Mouse (Mus musculus) embryonic facial prominence, embryonic 10.5 days (tissue): ENCODE results near the gene Tmem213. TPM values are rescaled to one million over a fixed set of nuclear protein-coding genes. Genes with fewer than 3 reads are reported as not detected.

ENCODE experiments used
- DNase-seq: peaks from one replicate; pipeline ENCODE4 v3.0.0-alpha.2; 2017; ENCODE audit warnings: low spot score
- H3K27ac ChIP-seq: fragments of 300-500 bp; sonication (generic); replicated peaks from 2 replicates; pipeline ENCODE4 v1.5.1; 2016; ENCODE audit warnings: mild to moderate bottlenecking
- H3K27me3 ChIP-seq: fragments of 300-500 bp; sonication (generic); replicated peaks from 2 replicates; pipeline ENCODE4 v1.6.1; 2016; ENCODE audit warnings: low read depth, mild to moderate bottlenecking; ENCODE audit not compliant: poor library complexity, severe bottlenecking
- H3K36me3 ChIP-seq: fragments of 300-500 bp; sonication (generic); replicated peaks from 2 replicates; pipeline ENCODE4 v1.6.1; 2016; ENCODE audit warnings: mild to moderate bottlenecking, moderate library complexity
- H3K4me1 ChIP-seq: fragments of 300-500 bp; sonication (generic); 2 replicates; pipeline ENCODE4 v1.6.1; 2016
- H3K4me3 ChIP-seq: fragments of 300-500 bp; sonication (generic); 2 replicates; pipeline ENCODE4 v1.5.1; 2016; ENCODE audit warnings: mild to moderate bottlenecking, moderate library complexity
- H3K9me3 ChIP-seq: fragments of 300-500 bp; sonication (generic); 2 replicates; pipeline ENCODE4 v1.6.1; 2016; ENCODE audit warnings: mild to moderate bottlenecking
- WGBS: fragments of 180-500 bp; shearing (Covaris S2); methylation state at CpG from one replicate; pipeline ENCODE4 v1.1.7; 2016; 5-methylcytosine and 5-hydroxymethylcytosine counted together
- polyA plus RNA-seq: library from polyadenylated mRNA; unstranded; fragments of >200 nt; fragmentation: Nextera tagmentation; extraction: Ambion mirVana; gene quantifications from 2 replicates; pipeline ENCODE4 v1.2.1, GENCODE M21; 2016

Tmem213 gene
- polyA plus RNA-seq, result 0.25 and 0.52 TPM in 2 replicates

GRCm38 (mm10) chr6:38109160-38109795 lies at the start of gene Tmem213:
Gene Tmem213, plus strand, starts transcription at chr6:38109255.
- H3K4me3 ChIP-seq, result no peak within 1 kb of the TSS
- WGBS, result 18% methylated on average over 9 of the region's 9 CpGs
- H3K27ac ChIP-seq, result no peak within 1 kb of the TSS
- H3K36me3 ChIP-seq, result no peaks in the 10 kb centered on the region
- H3K4me1 ChIP-seq, result peaks cover 17% of the 10 kb centered on the region
- DNase-seq, result no peak
- H3K9me3 ChIP-seq, result no peaks in the 10 kb centered on the region
- peaks cover 12% of the 10 kb centered on the region; the same call in 1 of the 2 replicates for H3K27me3 ChIP-seq

- WGBS, result 75% methylated on average over 2 of the region's 2 CpGs
- Histone ChIP-seq H3K27ac (no peak overlapping the region), H3K4me1 (peaks cover 7% of the 10 kb centered on the region; the same call in 1 of the 2 replicates), H3K4me3 (no peak overlapping the region), H3K36me3 (no peaks in the 10 kb centered on the region), H3K9me3 (peaks cover 12% of the 10 kb centered on the region; the same call in 1 of the 2 replicates), H3K27me3 (no peaks in the 10 kb centered on the region)
- DNase-seq, result no peak
These were observed 44.4 kb upstream of the Tmem213 start for GRCm38 (mm10) chr6:38064621-38065020.

- Histone ChIP-seq H3K27me3 (no peaks in the 10 kb centered on the region), H3K27ac (no peak overlapping the region), H3K9me3 (peaks cover 12% of the 10 kb centered on the region; the same call in 1 of the 2 replicates), H3K36me3 (no peaks in the 10 kb centered on the region), H3K4me3 (no peak overlapping the region), H3K4me1 (peaks cover 7% of the 10 kb centered on the region; the same call in 1 of the 2 replicates)
- WGBS, result 81% methylated on average over 3 of the region's 3 CpGs
- no peak for DNase-seq
These were observed 43.9 kb upstream of the Tmem213 start for GRCm38 (mm10) chr6:38065122-38065500.

GRCm38 (mm10) chr6:38065501-38066122 lies 43.4 kb upstream of the Tmem213 start:
- 79% methylated on average over 11 of the region's 11 CpGs for WGBS
- DNase-seq, result no peak
- no peaks in the 10 kb centered on the region for H3K36me3 ChIP-seq
- no peaks in the 10 kb centered on the region for H3K27me3 ChIP-seq
- no peak overlapping the region for H3K27ac ChIP-seq
- H3K9me3 ChIP-seq, result peaks cover 12% of the 10 kb centered on the region; the same call in 1 of the 2 replicates
- H3K4me1 ChIP-seq, result peaks cover 9% of the 10 kb centered on the region; the same call in 1 of the 2 replicates
- no peak overlapping the region for H3K4me3 ChIP-seq

- no peaks in the 10 kb centered on the region for H3K36me3 ChIP-seq
- H3K4me1 ChIP-seq, result peaks cover 9% of the 10 kb centered on the region; the same call in 1 of the 2 replicates
- H3K27me3 ChIP-seq, result no peaks in the 10 kb centered on the region
- DNase-seq, result peak; percentile 71
- H3K9me3 ChIP-seq, result peaks cover 12% of the 10 kb centered on the region; the same call in 1 of the 2 replicates
- WGBS, result 5% methylated on average over 5 of the region's 5 CpGs
- H3K27ac ChIP-seq, result no peak overlapping the region
- H3K4me3 ChIP-seq, result no peak overlapping the region
These were observed 42.8 kb upstream of the Tmem213 start for GRCm38 (mm10) chr6:38066215-38066614.

- Histone ChIP-seq H3K4me1 (0 out of 2 replicates have a peak, but pooled peaks cover 2% of the 10 kb centered on the region), H3K9me3 (peaks cover 7% of the 10 kb centered on the region; the same call in 1 of the 2 replicates), H3K27ac (no peak overlapping the region), H3K36me3 (no peaks in the 10 kb centered on the region), H3K4me3 (no peak overlapping the region), H3K27me3 (no peaks in the 10 kb centered on the region)
- no peak for DNase-seq
- 93% methylated on average over 4 of the region's 4 CpGs for WGBS
These were observed 37.8 kb upstream of the Tmem213 start for GRCm38 (mm10) chr6:38071256-38071655.

- 81% methylated on average over 5 of the region's 5 CpGs for WGBS
- Histone ChIP-seq H3K4me3 (no peak overlapping the region), H3K9me3 (peaks cover 7% of the 10 kb centered on the region; the same call in 1 of the 2 replicates), H3K4me1 (0 out of 2 replicates have a peak, but pooled peaks cover 2% of the 10 kb centered on the region), H3K36me3 (no peaks in the 10 kb centered on the region), H3K27ac (no peak overlapping the region), H3K27me3 (no peaks in the 10 kb centered on the region)
- no peak for DNase-seq
These were observed 36.8 kb upstream of the Tmem213 start for GRCm38 (mm10) chr6:38072137-38072796.

GRCm38 (mm10) chr6:38073592-38073991 lies 35.5 kb upstream of the Tmem213 start:
- no peaks in the 10 kb centered on the region for H3K36me3 ChIP-seq
- 0 out of 2 replicates have a peak, but pooled peaks cover 2% of the 10 kb centered on the region for H3K4me1 ChIP-seq
- no peak for DNase-seq
- no peak overlapping the region for H3K27ac ChIP-seq
- H3K27me3 ChIP-seq, result no peaks in the 10 kb centered on the region
- H3K4me3 ChIP-seq, result no peak overlapping the region
- peaks cover 7% of the 10 kb centered on the region; the same call in 1 of the 2 replicates for H3K9me3 ChIP-seq
- 84% methylated on average over 3 of the region's 3 CpGs for WGBS

GRCm38 (mm10) chr6:38080364-38080763 lies 28.7 kb upstream of the Tmem213 start:
- Histone ChIP-seq H3K36me3 (no peaks in the 10 kb centered on the region), H3K27me3 (no peaks in the 10 kb centered on the region), H3K4me1 (peaks cover 11% of the 10 kb centered on the region), H3K27ac (no peak overlapping the region), H3K9me3 (peaks cover under 1% of the 10 kb centered on the region; the same call in 1 of the 2 replicates), H3K4me3 (no peak overlapping the region)
- no peak for DNase-seq
- WGBS, result 65% methylated on average over 4 of the region's 4 CpGs

GRCm38 (mm10) chr6:38081727-38082341 lies 27.2 kb upstream of the Tmem213 start:
- DNase-seq, result peak; percentile 18
- no peaks in the 10 kb centered on the region for H3K27me3 ChIP-seq
- H3K27ac ChIP-seq, result no peak overlapping the region
- WGBS, result 55% methylated on average over 11 of the region's 11 CpGs
- no peak overlapping the region for H3K4me3 ChIP-seq
- peaks cover 11% of the 10 kb centered on the region for H3K4me1 ChIP-seq
- no peaks in the 10 kb centered on the region for H3K36me3 ChIP-seq
- H3K9me3 ChIP-seq, result no peaks in the 10 kb centered on the region

- WGBS, result 40% methylated on average over 4 of the region's 4 CpGs
- no peak for DNase-seq
- Histone ChIP-seq H3K27ac (no peak overlapping the region), H3K36me3 (no peaks in the 10 kb centered on the region), H3K4me3 (no peak overlapping the region), H3K27me3 (no peaks in the 10 kb centered on the region), H3K9me3 (no peaks in the 10 kb centered on the region), H3K4me1 (peaks cover 11% of the 10 kb centered on the region)
These were observed 25.9 kb upstream of the Tmem213 start for GRCm38 (mm10) chr6:38083204-38083603.
